Mouse (Mus musculus): ENCODE data around the gene Zfp385a.

Zfp385a gene

DNA sequence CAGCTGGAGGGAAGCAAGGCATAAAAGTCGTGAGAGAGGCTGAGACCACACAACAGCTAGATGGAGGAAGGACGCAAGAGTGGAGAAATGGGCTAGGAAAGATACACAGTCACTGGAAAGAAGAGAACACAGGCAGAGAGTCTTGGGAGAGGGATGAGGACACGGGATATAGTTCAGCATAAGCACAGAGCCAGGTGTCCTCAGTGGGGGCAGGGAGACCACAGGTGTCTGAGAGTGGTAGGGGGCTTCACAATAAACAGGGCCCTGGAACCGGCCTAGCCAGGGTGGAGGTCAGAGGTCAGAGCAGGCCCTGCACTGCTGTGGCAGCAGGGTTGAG lies 1.1 kb downstream of the Zfp385a start:
- in situ Hi-C loops (cut with MboI, MseI), result no loop called here

DNA sequence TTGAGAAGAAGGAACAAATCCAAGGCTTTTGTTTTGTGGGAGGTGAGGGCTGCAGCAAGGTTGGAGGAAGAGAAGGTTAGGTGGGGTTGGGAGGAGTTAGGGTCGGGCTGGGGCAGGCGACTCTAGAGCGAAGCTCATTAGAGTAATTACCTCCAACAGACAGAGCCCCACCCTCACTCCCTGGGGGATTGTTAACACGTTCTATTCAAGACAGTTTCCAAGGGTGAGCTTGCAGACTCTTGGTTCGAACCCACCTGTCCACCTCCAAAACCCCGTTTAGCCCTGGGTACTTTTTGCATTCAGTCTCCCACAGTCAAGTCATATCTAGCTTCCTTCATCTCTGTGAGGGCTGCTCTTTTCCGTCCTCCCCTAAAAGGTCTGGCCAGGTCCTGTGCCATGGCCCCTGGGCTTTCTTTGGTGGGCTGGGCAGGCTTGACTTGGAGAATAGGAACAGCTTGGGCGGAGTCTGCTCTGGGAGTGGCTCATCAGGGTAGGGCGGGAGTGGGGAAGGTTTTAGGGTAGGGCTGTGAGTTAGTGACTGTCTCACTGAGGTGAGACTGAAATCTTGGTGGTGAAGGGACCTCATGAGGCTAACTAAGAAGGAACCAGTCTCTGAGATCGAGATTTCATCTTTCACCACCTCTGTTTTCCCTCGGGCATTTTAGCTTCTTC lies 2.8 kb downstream of the Zfp385a start:
- in situ Hi-C loops (cut with MboI, MseI), result no loop called here

DNA sequence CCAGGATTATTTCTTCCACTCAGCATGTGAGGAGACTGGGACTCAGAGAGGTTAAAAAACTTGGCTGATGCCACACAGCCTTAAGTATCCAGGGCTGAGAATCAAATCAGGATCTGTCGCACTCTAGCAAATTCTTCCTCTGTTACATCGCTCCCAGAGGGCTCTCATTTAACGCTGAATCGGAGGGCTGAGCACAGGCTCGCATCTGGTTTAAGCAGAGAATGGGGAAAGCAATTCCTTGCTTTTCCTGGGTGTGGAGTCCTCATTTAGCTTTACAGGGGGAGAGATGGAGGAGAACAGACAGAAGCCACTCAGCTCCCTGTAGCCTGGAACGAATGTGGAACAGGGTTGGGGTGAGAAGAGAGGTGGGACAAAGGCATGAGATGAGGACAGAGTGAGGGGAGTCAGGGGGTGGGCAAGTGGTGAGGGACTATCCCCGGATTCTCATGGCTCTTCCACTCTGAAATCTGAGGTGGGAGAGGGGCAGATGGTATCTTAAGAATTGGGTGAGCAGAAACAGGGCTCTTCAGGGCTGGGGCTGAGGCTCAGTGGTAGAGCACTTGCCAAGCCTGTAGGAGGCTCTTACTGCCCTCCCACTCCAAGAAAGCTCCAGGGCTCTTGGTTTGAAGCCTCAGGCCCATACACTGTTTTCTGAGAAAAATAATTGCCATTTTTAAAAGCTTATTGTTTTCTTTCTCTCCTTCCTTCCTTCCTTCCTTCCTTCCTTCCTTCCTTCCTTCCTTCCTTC lies 4.2 kb downstream of the Zfp385a start:
- in situ Hi-C loops (cut with MboI, MseI), result no loop called here

DNA sequence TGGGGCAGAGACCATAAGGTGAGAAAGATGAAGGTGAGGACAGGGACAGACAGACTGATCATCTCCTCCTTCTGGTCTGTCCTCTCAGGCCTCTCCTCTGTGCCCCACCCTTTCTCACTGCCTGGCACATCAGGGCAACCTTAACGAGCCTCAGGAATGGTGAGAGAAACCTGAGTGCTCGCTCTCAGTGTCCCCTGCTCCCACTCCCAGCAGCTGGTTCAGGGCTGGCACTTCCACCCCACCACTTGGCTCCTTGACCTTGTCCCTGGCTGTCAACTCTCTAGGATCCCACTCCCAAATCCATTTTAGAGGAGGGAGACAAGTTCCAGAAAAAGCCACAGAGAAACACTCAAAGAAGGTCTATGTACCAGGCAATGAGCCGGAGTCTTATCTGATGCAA lies 4.9 kb downstream of the Zfp385a start:
- in situ Hi-C loops (cut with MboI, MseI), result no loop called here

DNA sequence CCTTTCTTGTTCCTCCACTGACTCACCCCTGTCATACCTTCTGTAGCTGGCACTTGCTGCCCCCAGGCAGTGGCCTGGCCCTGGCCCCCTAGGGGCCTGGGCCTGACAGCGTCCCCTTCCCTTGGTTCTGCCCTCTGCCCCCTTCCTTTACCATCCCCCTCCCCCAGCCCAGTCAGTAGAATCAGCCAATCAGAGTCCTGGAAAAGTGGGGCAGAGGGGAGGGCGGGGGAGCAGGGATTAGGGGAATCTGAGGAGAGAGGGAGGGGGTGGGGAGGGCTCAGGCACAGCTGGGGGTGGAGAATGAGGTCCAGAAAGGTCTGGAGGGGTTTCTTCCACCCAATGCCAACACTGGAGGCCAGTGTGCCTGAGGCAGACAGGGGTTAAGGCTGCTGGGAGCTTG lies 5.7 kb downstream of the Zfp385a start:
- in situ Hi-C loops (cut with MboI, MseI), result no loop called here

DNA sequence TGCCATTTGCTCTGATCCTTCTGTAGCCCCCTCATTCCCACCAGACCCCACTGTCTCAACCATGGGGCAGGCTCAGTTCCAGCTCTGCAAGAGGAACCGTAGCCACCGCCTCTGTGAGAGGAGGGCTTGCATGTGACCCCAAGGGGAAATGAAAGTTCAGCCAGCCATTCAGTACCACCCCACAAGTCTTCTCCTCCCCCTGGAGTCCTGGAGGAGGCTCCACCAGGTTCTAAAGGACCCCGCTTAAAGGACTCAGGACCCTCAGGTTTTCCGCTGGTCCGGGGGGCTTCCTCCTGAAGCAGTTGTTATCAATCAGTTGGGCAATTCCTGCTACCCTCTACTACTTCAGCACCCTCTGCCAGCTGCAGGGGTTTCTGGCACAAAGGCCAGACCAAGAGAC lies 6.2 kb downstream of the Zfp385a start:
- in situ Hi-C loops (cut with MboI, MseI), result no loop called here

DNA sequence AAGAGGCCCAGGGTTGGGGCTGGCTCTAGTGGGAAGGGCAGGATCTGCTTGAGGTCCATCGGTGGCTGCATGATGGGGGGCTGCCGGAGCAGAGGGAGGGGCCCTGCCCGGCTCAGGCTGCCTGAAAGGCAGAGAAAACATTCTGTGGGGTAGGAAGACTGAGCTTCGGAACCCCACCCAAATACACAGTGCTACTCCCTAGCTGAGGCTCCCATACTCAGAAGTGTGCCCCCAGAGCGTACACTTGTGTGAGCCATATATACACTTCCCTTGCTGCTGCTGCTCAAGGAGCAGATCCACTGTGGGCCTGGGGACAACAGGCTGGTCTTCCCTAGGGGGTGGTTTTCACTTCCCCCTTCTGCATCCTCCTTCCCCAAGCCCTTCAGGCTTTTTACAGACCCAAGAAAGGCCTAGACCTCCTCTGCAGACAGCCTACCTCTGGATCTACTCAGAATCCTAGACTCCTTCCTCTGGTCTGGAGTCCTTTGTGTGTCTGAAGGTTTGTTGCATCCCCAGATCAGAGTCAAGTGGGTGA lies 6.7 kb downstream of the Zfp385a start:
- in situ Hi-C loops (cut with MboI, MseI), result no loop called here

DNA sequence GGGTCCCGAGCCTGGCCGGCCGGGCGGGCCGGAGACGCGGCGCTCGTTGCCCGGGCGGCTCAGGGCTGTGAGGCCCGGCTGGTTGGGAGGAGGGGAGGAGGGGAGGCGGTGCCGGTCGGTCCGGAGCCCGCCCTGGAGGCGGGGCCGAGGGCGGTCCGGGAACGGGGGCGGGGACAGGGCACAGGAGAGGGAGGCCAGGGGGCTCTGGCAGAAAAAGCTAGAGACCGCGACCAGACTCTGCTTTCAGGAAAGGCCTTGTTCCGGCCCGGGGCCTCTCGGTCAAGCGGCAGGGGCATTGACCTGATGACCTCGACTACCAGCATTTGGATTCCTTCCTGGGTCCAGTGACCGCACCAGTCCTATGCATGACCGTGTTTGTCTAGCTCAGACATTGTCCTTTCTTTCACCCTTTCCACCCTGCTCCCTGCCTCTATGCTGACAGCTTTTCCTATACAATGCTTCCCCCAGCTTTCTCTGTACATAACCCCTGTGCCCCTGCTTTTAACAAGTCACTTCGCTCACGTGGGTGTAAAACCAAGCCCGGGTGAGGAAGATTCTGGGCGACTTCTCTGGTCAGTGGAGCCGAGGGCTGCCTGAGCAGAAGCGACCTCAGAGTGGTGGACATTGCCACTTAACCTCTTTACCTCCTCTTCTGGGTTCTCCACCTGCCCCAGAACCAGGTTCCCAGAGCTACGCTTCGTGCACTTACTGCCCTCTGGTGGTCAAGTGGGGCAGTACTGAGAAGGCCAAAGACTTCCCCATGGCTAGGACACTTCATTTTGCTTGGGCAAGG lies 16.2 kb downstream of the Zfp385a start:
- in situ Hi-C loops (cut with MboI, MseI), result loop anchor here (25.0 kb wide), 1 partner anchor 586 kb away; no protein-coding TSS in a partner anchor

DNA sequence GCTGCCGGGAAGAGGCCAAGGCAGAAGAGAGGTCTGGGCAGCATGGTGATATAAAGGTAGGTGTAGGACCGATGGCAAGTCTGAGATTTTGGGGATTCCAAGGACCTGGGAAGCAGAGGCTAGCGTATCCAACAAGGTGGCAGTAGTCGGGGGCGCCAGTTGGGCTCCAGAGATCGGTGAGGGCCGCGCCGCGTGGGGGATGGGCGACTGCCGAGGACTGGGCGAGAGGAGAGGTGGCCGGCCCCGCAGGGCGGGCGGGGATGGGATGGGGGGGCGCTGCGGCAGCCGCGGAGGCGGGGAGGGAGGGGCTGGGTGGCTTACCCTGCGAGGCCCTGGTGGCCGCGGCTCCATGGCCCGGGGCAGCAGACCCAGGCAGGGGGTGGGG lies 16.8 kb downstream of the Zfp385a start:
- in situ Hi-C loops (cut with MboI, MseI), result loop anchor here (25.0 kb wide), 1 partner anchor 586 kb away; no protein-coding TSS in a partner anchor

DNA sequence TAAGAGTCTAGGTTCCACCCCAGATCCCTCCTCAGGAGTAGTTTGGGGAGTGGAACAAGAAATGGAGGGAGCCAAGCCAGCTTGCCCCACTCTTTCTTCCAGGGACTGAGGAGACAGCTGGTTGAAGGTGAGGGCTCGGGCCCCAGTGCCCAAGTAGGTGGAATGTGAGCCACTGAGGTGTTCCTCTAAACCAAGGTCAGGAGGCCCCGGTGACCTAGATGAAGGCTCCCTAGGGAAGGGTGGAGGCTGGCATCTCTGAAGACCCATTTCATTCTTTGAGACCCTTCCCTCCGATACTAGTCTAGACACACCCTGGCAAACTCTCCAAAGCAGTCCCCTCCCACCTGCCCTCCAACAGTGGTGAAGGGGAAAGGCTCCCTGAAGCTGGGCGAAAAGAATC lies 17.5 kb downstream of the Zfp385a start:
- in situ Hi-C loops (cut with MboI, MseI), result loop anchor here (25.0 kb wide), 1 partner anchor 585 kb away; no protein-coding TSS in a partner anchor

DNA sequence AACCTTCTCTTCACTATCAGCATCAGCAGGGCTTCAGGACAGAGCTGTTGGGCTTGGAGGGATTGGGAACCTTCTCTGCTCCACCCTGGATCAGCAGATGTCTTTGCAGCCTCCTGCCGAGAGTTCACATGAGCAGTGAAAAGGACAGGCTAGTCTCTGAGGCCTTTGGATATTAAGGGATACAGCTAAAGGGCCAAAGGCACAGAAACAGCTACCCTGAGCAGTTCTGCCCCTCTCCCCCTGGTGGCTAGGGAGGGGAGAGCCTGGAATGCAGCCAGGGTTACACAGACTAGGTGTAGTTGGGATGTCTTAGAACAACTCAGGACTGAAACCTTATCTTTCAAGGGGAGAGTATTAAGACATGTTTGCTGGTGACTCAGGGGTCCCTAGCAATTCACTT lies 18.8 kb downstream of the Zfp385a start:
- in situ Hi-C loops (cut with MboI, MseI), result loop anchor here (25.0 kb wide), 1 partner anchor 584 kb away; no protein-coding TSS in a partner anchor

DNA sequence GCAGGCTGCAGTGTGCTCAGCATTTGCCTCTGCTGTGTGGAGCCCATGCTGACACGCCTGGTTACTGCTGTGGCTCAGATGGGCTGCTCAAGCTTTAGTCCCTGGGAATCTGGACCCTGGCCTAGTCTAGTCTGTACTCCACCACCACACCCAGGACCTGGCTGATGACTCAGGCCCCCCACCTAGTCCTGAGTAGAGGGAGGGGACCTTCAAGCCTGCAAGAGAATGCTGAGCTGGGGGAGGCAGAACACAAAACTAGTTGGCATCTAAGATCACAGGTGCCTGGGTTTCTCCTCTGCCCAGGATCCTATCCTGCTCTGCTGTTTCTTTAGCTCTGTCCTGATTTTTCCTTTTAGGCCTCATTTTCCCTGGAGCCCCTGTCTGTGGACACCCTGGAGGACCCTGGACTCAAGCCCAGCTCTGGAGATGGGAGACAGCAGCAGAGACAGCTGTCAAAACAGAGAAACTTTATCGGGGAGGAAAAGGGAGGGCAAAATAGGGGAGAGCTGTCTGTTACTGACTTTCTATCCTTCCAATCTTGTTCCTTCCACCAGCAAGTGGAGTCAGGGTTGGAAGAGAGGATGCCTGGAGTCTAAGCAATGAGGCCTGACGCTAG lies 21.6 kb downstream of the Zfp385a start:
- in situ Hi-C loops (cut with MboI, MseI), result loop anchor here (5.0 to 25.0 kb wide), 2 partner anchors 331 to 581 kb away; no protein-coding TSS in a partner anchor

DNA sequence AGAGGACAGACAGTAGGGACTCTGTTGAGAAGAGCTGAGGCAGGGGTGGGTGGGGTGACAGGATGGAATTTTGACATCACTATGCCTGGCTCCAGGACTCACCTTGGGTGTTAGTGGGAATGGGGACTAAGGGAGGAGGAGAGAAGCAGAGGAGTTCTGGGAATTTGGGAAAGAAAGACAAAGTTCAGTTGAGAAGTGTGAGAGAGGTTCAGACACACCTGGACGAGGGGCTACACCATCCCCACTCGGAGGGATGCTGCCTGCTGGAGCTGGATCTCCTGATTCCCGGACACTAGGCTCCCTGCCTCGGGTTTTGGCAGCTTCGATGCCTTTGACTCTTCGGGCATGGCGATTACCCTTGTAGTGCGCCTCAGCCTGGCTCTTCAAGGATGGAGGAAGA lies 22.2 kb downstream of the Zfp385a start:
- in situ Hi-C loops (cut with MboI, MseI), result loop anchor here (5.0 to 25.0 kb wide), 2 partner anchors 330 to 580 kb away; no protein-coding TSS in a partner anchor

DNA sequence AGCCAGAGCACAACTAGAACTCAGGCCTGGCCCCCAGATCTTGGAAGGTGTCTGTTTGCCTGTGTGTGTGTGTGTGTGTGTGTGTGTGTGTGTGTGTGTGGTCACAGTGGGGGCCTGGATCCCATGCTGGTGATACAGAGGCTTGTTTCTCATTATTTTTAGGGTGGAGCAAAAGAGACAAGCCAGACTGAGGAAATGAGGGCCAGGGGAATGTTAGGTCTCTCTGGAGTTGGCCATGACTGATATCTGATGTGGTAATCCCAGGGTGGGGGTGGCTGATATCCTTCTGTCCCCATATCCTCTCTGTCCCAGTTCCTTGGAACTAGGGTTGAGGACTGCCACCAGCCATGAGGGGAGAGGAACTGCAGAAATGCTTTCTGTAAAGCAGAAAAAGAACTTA lies 22.8 kb downstream of the Zfp385a start:
- in situ Hi-C loops (cut with MboI, MseI), result loop anchor here (5.0 to 25.0 kb wide), 2 partner anchors 330 to 580 kb away; no protein-coding TSS in a partner anchor

DNA sequence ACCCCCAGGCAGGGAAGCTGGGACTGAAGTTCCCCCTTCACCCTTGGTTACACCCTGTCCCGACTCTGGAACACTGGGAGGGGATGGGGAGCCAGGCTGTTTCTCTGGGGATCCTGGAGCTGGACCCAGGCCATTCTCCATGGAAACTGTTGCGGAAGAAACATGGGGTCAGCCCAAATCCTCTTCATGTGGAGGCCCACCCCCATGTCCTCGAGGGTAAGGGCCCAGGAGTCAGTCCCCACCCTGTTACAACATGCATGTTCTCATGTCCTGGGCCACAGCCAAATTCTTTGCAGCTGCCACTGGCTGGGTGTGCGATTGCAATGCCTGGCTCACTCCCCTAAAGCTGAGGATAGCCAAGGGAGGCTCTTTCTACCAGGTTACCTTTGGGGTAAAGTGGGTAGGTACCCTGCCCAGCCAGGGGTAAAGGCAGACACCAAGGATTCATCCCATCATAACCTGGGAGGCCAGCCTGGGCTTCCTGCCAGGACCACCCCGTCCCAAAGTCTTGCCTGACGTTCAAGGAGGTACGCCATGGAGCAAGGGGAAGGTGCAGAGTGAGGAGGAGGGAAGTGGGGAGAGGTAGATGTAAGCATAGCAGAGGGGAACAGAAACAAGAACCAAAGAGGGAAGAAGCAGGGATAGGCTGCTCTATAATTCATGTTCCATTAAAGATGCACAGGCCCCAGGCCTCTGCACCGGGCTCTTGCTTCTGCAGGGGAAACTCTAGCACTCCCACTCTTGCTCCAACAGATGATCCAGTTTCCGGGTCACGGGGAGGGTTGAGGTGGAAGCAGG lies 23.7 kb downstream of the Zfp385a start:
- in situ Hi-C loops (cut with MboI, MseI), result loop anchor here (5.0 to 25.0 kb wide), 2 partner anchors 329 to 579 kb away; no protein-coding TSS in a partner anchor

DNA sequence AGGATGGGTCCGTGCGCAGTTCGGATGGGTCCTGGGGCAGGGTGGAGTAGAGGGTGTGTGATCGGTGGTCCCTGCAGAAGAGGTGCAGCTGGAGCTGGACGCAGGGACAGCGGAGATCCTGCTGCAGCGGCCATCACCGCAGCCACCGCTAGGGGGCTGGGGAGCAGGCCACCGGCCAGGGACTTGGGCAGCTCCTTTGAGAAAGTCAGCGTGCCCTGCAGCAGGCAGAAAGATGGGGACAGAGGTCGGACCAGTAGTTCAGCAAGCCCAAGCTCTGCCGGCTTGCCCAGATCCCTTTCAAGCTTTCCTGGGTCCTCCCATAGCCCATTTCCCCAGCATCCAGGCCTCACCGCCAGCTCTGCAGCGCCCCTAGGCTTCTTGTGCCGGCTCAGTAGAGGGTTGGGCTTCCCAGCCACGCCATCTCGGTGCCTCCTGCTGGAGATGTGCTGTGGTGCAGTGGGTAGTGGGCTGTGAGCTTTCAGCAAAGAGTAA lies 24.8 kb downstream of the Zfp385a start:
- in situ Hi-C loops (cut with MboI, MseI), result loop anchor here (5.0 to 25.0 kb wide), 2 partner anchors 328 to 578 kb away; no protein-coding TSS in a partner anchor

DNA sequence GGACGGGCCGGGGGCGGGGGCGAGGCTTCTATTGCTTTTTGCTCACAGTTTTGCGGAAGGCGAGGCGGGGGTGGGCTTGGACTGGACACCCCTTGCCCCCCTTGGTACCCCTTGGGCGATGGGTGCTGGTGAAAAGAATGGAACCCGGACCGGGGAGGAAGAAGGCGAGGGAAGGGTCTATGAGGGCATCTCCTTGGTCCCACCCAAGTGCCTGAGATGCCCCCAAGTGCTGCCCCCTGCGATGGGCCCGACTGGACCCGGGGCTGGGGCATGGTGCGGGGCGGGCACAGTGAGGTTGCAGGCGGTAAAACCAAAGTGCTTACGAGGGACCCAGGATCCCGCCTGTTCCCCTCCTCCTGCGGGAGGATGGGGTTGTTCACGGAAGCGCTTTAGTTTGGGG lies 25.7 kb downstream of the Zfp385a start:
- in situ Hi-C loops (cut with MboI, MseI), result loop anchor here (5.0 to 25.0 kb wide), 2 partner anchors 62 to 577 kb away; no protein-coding TSS in a partner anchor

DNA sequence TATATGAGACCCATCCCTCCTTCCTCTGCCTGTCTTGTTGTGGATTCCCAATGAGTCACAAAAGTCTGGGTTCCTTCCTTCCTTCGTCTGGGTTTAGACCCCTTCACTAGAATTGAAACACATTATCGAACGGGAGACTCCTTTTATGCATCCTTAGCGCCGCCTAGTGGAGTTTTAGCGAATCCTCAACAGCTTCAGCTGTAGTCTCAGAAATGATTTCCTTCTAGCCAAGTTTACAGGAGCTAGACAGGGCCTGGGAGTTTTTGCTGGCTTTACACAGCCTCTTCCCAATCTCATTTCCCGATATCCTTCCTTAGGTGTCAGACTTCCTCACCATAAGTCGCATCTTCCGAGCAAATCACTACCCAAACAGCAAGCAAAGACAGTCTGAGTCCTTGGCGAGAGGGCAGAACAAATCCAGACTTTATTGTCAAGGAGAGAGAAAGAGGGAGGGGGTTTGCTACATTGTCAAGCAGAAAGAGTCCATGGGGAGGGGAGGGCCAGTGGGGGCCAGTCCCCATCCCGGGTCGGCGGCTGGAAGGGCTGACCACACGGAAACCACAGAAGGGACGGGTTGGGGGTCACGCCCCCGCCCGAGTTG lies 26.3 kb downstream of the Zfp385a start:
- in situ Hi-C loops (cut with MboI, MseI), result loop anchor here (5.0 to 25.0 kb wide), 2 partner anchors 61 to 576 kb away; no protein-coding TSS in a partner anchor

DNA sequence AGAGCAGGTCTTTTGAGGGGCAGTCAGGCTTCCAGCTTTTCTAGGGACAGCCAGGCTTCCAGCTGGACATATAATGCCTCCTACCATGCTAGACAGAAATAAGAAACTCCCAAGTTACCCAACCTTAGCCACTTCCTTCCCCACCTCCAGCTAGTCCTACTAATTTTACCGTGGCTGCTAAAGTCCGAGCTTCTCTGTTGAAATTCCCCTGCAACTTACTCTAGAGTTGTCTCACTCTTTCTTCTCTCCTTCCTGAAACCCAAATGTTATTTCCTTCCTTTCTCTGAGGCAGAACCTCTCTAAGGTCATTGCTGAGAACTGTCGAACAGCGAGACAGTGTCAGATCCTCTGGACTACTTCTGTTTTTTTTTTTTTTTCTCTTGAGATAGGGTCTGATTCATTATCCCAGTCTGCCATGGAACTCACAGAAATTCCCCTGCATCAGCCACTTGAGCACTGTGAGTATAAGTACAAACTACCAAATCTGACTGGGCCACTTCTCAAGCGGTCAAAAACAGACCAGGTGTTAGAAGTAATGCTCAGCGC lies 29.5 kb downstream of the Zfp385a start, which contains the start of gene Gpr84:
TSS of gene Gpr84 (minus strand) at position 248 of the 546 bp plus-strand sequence.
- in situ Hi-C loops (cut with MboI, MseI), result loop anchor here (5.0 to 25.0 kb wide), 2 partner anchors 58 to 573 kb away; no protein-coding TSS in a partner anchor

All from T-helper 1 cell (primary cell).